Mouse (Mus musculus) spleen, adult 12 weeks (tissue): ENCODE measurements around the gene 1110051M20Rik.

Experiments used
- DNase-seq: peaks from one replicate; pipeline ENCODE4 v3.0.0; 2022; ENCODE audit warnings: low spot score

1110051M20Rik gene

GRCm38 (mm10) chr2:91345644-91346043, 98.9 kb downstream of the 1110051M20Rik start:
- no peak for DNase-seq

GRCm38 (mm10) chr2:91339591-91339990, 104.9 kb downstream of the 1110051M20Rik start:
- DNase-seq: no peak

- DNase-seq: no peak
Observed at GRCm38 (mm10) chr2:91335128-91335527, 109.4 kb downstream of the 1110051M20Rik start.

GRCm38 (mm10) chr2:91331051-91331843, 113.3 kb downstream of the 1110051M20Rik start:
- no peak for DNase-seq

- no peak for DNase-seq
Observed at GRCm38 (mm10) chr2:91329996-91330738, 114.3 kb downstream of the 1110051M20Rik start.

GRCm38 (mm10) chr2:91328729-91329125, 115.8 kb downstream of the 1110051M20Rik start:
- no peak for DNase-seq

- no peak for DNase-seq
Observed at GRCm38 (mm10) chr2:91327968-91328728, 116.4 kb downstream of the 1110051M20Rik start.

GRCm38 (mm10) chr2:91326746-91327350, 117.7 kb downstream of the 1110051M20Rik start:
- no peak for DNase-seq

GRCm38 (mm10) chr2:91324761-91325421, 119.6 kb downstream of the 1110051M20Rik start:
- DNase-seq: no peak

- no peak for DNase-seq
Observed at GRCm38 (mm10) chr2:91324346-91324745, 120.2 kb downstream of the 1110051M20Rik start.

GRCm38 (mm10) chr2:91322490-91322889, 122.0 kb downstream of the 1110051M20Rik start:
- DNase-seq: no peak

GRCm38 (mm10) chr2:91321923-91322322, 122.6 kb downstream of the 1110051M20Rik start:
- no peak for DNase-seq

- DNase-seq: no peak
Observed at GRCm38 (mm10) chr2:91320559-91321529, 123.7 kb downstream of the 1110051M20Rik start.

GRCm38 (mm10) chr2:91314184-91314583, 130.3 kb downstream of the 1110051M20Rik start:
- DNase-seq: no peak

GRCm38 (mm10) chr2:91312578-91313311, 131.8 kb downstream of the 1110051M20Rik start:
- DNase-seq: no peak

- no peak for DNase-seq
Observed at GRCm38 (mm10) chr2:91309546-91309945, 135.0 kb downstream of the 1110051M20Rik start.

GRCm38 (mm10) chr2:91308680-91309079, 135.8 kb downstream of the 1110051M20Rik start:
- no peak for DNase-seq

- DNase-seq: no peak
Observed at GRCm38 (mm10) chr2:91306589-91306988, 137.9 kb downstream of the 1110051M20Rik start.

GRCm38 (mm10) chr2:91305926-91306325, 138.6 kb downstream of the 1110051M20Rik start:
- no peak for DNase-seq

GRCm38 (mm10) chr2:91302845-91303244, 141.7 kb downstream of the 1110051M20Rik start:
- DNase-seq: no peak
